ENCODE assay signal across 15 mouse cellular contexts in genomic region chr19:29675562-29676078, GRCm38 (mm10). TPM values are rescaled to one million over a fixed set of nuclear protein-coding genes. Genes with fewer than 3 reads are reported as not detected.
DNase-seq lines count a peak whose midpoint lies in the region; ATAC-seq and TF ChIP-seq lines count a peak whose summit lies in the region.
"Had no signal": no experiment of that assay in that cellular context is flagged by ENCODE, and none has a peak within 500 bp of the region (broad histone marks: within the 10 kb centered on the region; RNA-seq: fewer than 3 reads in every experiment).

No protein-coding gene starts in this region.

- TF ChIP-seq CTCF in MEL (IDR thresholded peaks at IDR 0.05 in 2 of 3, conservative IDR thresholded peaks at IDR 0.05 in 1 of 3; ENCODE audit: control insufficient read depth in 1 of 3, insufficient read depth in 1 of 3, low read depth in 2 of 3, low read length in 3 of 3, poor library complexity in 1 of 3, severe bottlenecking in 1 of 3): no peak

- H3K4me1 ChIP-seq in kidney, embryonic 16.5 days (ENCODE audit: insufficient read depth, low read length): 0 out of 2 replicates have a peak, but pooled peaks cover 3% of the 10 kb centered on the region
- peaks cover 5 to 38% of the 10 kb centered on the region in 2 experiments for H3K4me1 ChIP-seq in MEL (ENCODE audit: control insufficient read depth in 1 of 2, insufficient read depth in 2 of 2, low read length in 2 of 2)
- H3K4me1 ChIP-seq in forebrain, embryonic 13.5 days: no peaks in the 10 kb centered on the region
- H3K4me1 ChIP-seq in hindbrain, embryonic 11.5 days (replicated peaks; ENCODE audit: control insufficient read depth, insufficient read depth, low read length): no peaks in the 10 kb centered on the region
- H3K4me1 ChIP-seq: hindbrain, embryonic 15.5 days; limb, embryonic 15.5 days had no signal

- H3K27ac ChIP-seq in kidney, embryonic 16.5 days (ENCODE audit: low read length): no peak overlapping the region
- H3K27ac ChIP-seq in MEL (ENCODE audit: control insufficient read depth, low read depth, low read length): peak overlapping the region; percentile 11
- no peak overlapping the region for H3K27ac ChIP-seq in forebrain, embryonic 13.5 days
- no peak overlapping the region for H3K27ac ChIP-seq in hindbrain, embryonic 11.5 days (ENCODE audit: low read depth, low read length)
- H3K27ac ChIP-seq: embryonic facial prominence, embryonic 10.5 days; heart, embryonic 15.5 days; hindbrain, embryonic 15.5 days; limb, embryonic 15.5 days had no signal

- 18% methylated on average over 9 of the region's 9 CpGs for WGBS in kidney, embryonic 16.5 days
- 83% methylated on average over 9 of the region's 9 CpGs for WGBS in forebrain, embryonic 13.5 days
- WGBS in hindbrain, embryonic 11.5 days: 65% methylated on average over 9 of the region's 9 CpGs

- no peaks in the 10 kb centered on the region for H3K27me3 ChIP-seq in kidney, embryonic 16.5 days (ENCODE audit: insufficient read depth, low read length)
- H3K27me3 ChIP-seq in MEL (ENCODE audit: control insufficient read depth in 1 of 2, insufficient read depth in 2 of 2, low read length in 2 of 2): no peaks in the 10 kb centered on the region
- H3K27me3 ChIP-seq in forebrain, embryonic 13.5 days: no peaks in the 10 kb centered on the region
- no peaks in the 10 kb centered on the region for H3K27me3 ChIP-seq in hindbrain, embryonic 11.5 days (ENCODE audit: control insufficient read depth, insufficient read depth, low read length)
- H3K27me3 ChIP-seq: hindbrain, embryonic 15.5 days; limb, embryonic 15.5 days had no signal

- no peaks in the 10 kb centered on the region for H3K79me2 ChIP-seq in MEL (ENCODE audit: control insufficient read depth, insufficient read depth, low read length, poor library complexity)

- 0 out of 2 replicates have a peak overlapping the region, but pooled peaks have one; percentile 3 for H3K4me2 ChIP-seq in kidney, embryonic 16.5 days (replicated peaks; ENCODE audit: low read depth, low read length)
- H3K4me2 ChIP-seq in forebrain, embryonic 13.5 days: no peak overlapping the region
- no peak overlapping the region for H3K4me2 ChIP-seq in hindbrain, embryonic 11.5 days (replicated peaks; ENCODE audit: low read depth, low read length)
- H3K4me2 ChIP-seq: heart, embryonic 15.5 days; hindbrain, embryonic 15.5 days; limb, embryonic 15.5 days had no signal

- peak; percentile 77; the same call in 1 of the 2 replicates for ATAC-seq in kidney, embryonic 16.5 days (ENCODE audit: low FRiP score, low TSS enrichment)
- peak; percentile 81 for ATAC-seq in granulocyte monocyte progenitor cell, adult 5-6 weeks (replicated peaks; ENCODE audit: poor library complexity, severe bottlenecking)
- ATAC-seq in monocyte, adult 5-6 weeks (replicated peaks; ENCODE audit: insufficient number of reproducible peaks, low FRiP score, low TSS enrichment, poor library complexity, severe bottlenecking): peak; percentile 72; the same call in 1 of the 2 replicates
- ATAC-seq in forebrain, embryonic 13.5 days: no peak
- ATAC-seq in hindbrain, embryonic 11.5 days (ENCODE audit: low FRiP score): no peak

- H3K9me3 ChIP-seq in kidney, embryonic 16.5 days (ENCODE audit: low read length): no peaks in the 10 kb centered on the region
- no peaks in the 10 kb centered on the region for H3K9me3 ChIP-seq in MEL (replicated peaks; ENCODE audit: insufficient read depth, low read length)
- H3K9me3 ChIP-seq in forebrain, embryonic 13.5 days (replicated peaks): no peaks in the 10 kb centered on the region
- H3K9me3 ChIP-seq in hindbrain, embryonic 11.5 days (ENCODE audit: control insufficient read depth, low read length): no peaks in the 10 kb centered on the region
- H3K9me3 ChIP-seq: embryonic facial prominence, embryonic 10.5 days; heart, embryonic 15.5 days; hindbrain, embryonic 15.5 days; limb, embryonic 15.5 days had no signal

- TF ChIP-seq POLR2A in MEL (IDR thresholded peaks at IDR 0.05; ENCODE audit: control insufficient read depth in 1 of 2, insufficient read depth in 1 of 2, low read depth in 1 of 2, low read length in 2 of 2, poor library complexity in 1 of 2): peak in 1 of 2 experiments; percentile 59; a peak in 2 of 4 replicates

- no peaks in the 10 kb centered on the region for H3K36me3 ChIP-seq in kidney, embryonic 16.5 days (ENCODE audit: insufficient read depth, low read length)
- peaks cover 0 to 28% of the 10 kb centered on the region in 2 experiments; a peak in 2 of 4 replicates for H3K36me3 ChIP-seq in MEL (ENCODE audit: control insufficient read depth in 1 of 2, insufficient read depth in 2 of 2, low read length in 2 of 2)
- H3K36me3 ChIP-seq in forebrain, embryonic 13.5 days (ENCODE audit: poor library complexity, severe bottlenecking): no peaks in the 10 kb centered on the region
- H3K36me3 ChIP-seq in hindbrain, embryonic 11.5 days (ENCODE audit: control insufficient read depth, insufficient read depth, low read length): no peaks in the 10 kb centered on the region
- H3K36me3 ChIP-seq: embryonic facial prominence, embryonic 10.5 days; heart, embryonic 15.5 days; hindbrain, embryonic 15.5 days; limb, embryonic 15.5 days had no signal

- no peak for DNase-seq in kidney, postnatal 25 days
- DNase-seq in MEL (ENCODE audit: low read depth, low spot score): peak; percentile 94
- no peak for DNase-seq in hindbrain, embryonic 11.5 days (ENCODE audit: low spot score)
- no peak for DNase-seq in testis, postnatal 14 days (ENCODE audit: low spot score)
- DNase-seq: cerebellum, adult 8-10 months; heart, adult 11 months; midbrain, embryonic 14.5 days had no signal

- no peak overlapping the region for H3K9ac ChIP-seq in kidney, embryonic 16.5 days (replicated peaks; ENCODE audit: low read length)
- H3K9ac ChIP-seq in MEL (ENCODE audit: control insufficient read depth, low read depth, low read length, poor library complexity, severe bottlenecking): peak overlapping the region; percentile 60
- no peak overlapping the region for H3K9ac ChIP-seq in forebrain, embryonic 13.5 days
- H3K9ac ChIP-seq in hindbrain, embryonic 11.5 days (ENCODE audit: low read depth, low read length): no peak overlapping the region
- H3K9ac ChIP-seq: heart, embryonic 15.5 days; hindbrain, embryonic 15.5 days; limb, embryonic 15.5 days had no signal

- peak; percentile 58 to 89; a peak in 3 of 4 replicates for TF ChIP-seq EP300 in MEL (IDR thresholded peaks at IDR 0.05; ENCODE audit: low read depth in 1 of 2, low read length in 2 of 2)

- no peak overlapping the region for H3K4me3 ChIP-seq in kidney, embryonic 16.5 days (ENCODE audit: low read length)
- H3K4me3 ChIP-seq in MEL (ENCODE audit: control insufficient read depth in 1 of 2, insufficient read depth in 1 of 2, low read depth in 2 of 2, low read length in 2 of 2): peak overlapping the region; percentile 38 to 45
- no peak overlapping the region for H3K4me3 ChIP-seq in forebrain, embryonic 13.5 days
- H3K4me3 ChIP-seq in hindbrain, embryonic 11.5 days (ENCODE audit: low read depth, low read length): no peak overlapping the region
- H3K4me3 ChIP-seq: embryonic facial prominence, embryonic 10.5 days; heart, embryonic 15.5 days; hindbrain, embryonic 15.5 days; limb, embryonic 15.5 days had no signal

- no peak for TF ChIP-seq RAD21 in MEL (IDR thresholded peaks at IDR 0.05; ENCODE audit: low read depth, low read length)

TF ChIP-seq in MEL, 35 proteins besides CTCF, POLR2A, EP300 and RAD21 (continues in another document):
- TF ChIP-seq POLR2AphosphoS2 (IDR thresholded peaks at IDR 0.05; ENCODE audit: low read length) (no peak), RCOR1 (IDR thresholded peaks at IDR 0.05; ENCODE audit: low read depth, low read length) (peak; percentile 84; the same call in 1 of the 2 replicates), TBP (IDR thresholded peaks at IDR 0.05; ENCODE audit: low read depth, low read length) (peak; percentile 85), MYB (IDR thresholded peaks at IDR 0.05; ENCODE audit: low read depth, low read length) (no peak), SMC3 (IDR thresholded peaks at IDR 0.05; ENCODE audit: low read depth, low read length) (peak; percentile 19; the same call in 1 of the 2 replicates), UBTF (IDR thresholded peaks at IDR 0.05; ENCODE audit: borderline replicate concordance, insufficient read depth, low read depth, low read length) (peak; percentile 75; the same call in 1 of the 2 replicates), ZNF384 (IDR thresholded peaks at IDR 0.05; ENCODE audit: low read depth, low read length) (no peak), KAT2A (conservative IDR thresholded peaks at IDR 0.05; ENCODE audit: low read depth, low read length) (no peak), CHD1 (IDR thresholded peaks at IDR 0.05; ENCODE audit: low read depth, low read length) (no peak), MXI1 (IDR thresholded peaks at IDR 0.05; ENCODE audit: low read depth, low read length) (peak; percentile 73), HCFC1 (IDR thresholded peaks at IDR 0.05; ENCODE audit: low read depth, low read length) (peak; percentile 65), ELF1 (IDR thresholded peaks at IDR 0.05; ENCODE audit: low read depth, low read length) (peak; percentile 97)

RNA-seq across cellular contexts. Expression of gene Mlana, which starts 22.0 kb away (rescaled TPM):
- polyA plus RNA-seq in kidney, embryonic 16.5 days (2015; fragmentation: Nextera tagmentation; extraction: Ambion mirVana): not detected in 2 replicates
- 0.27 and 0.69 TPM in 2 replicates for total RNA-seq in MEL (2012; rRNA removed)
- polyA plus RNA-seq in MEL (2012; ENCODE audit: insufficient read depth in 1 of 2, insufficient read length in 2 of 2, low read depth in 1 of 2, low replicate concordance in 2 of 2, missing spikeins in 1 of 2): under 1 TPM in 1 of 2 experiments, not detected in 1; 0.78 TPM
- total RNA-seq in granulocyte monocyte progenitor cell, adult 5-6 weeks (2014; fragmentation: Nextera tagmentation): not detected in 2 replicates
- not detected in 2 replicates for total RNA-seq in granulocyte monocyte progenitor cell, adult 5-6 weeks (2017)
- total RNA-seq in monocyte, adult 5-6 weeks (2017): not detected in 3 replicates
- polyA plus RNA-seq in forebrain, embryonic 13.5 days (2015; fragmentation: Nextera tagmentation; extraction: Ambion mirVana): not detected in 2 replicates
- polyA plus RNA-seq in hindbrain, embryonic 11.5 days (2014; fragmentation: Nextera tagmentation; extraction: Ambion mirVana): 0.19 and 0.33 TPM in 2 replicates
- polyA plus RNA-seq: hindbrain, embryonic 15.5 days; midbrain, embryonic 14.5 days had no signal

RNA-seq across cellular contexts. Expression of gene Ermp1, which starts 27.4 kb away (rescaled TPM):
- 24.8 and 25.1 TPM in 2 replicates for polyA plus RNA-seq in kidney, embryonic 16.5 days (2015; fragmentation: Nextera tagmentation; extraction: Ambion mirVana)
- 62.3 and 68.4 TPM in 2 replicates for total RNA-seq in MEL (2012; rRNA removed)
- 100 to 1,000 TPM in 1 of 2 experiments, 10 to 100 TPM in 1; 82.0 to 167 TPM for polyA plus RNA-seq in MEL (2012; ENCODE audit: insufficient read depth in 1 of 2, insufficient read length in 2 of 2, low read depth in 1 of 2, low replicate concordance in 2 of 2, missing spikeins in 1 of 2)
- 27.7 and 39.2 TPM in 2 replicates for total RNA-seq in granulocyte monocyte progenitor cell, adult 5-6 weeks (2014; fragmentation: Nextera tagmentation)
- 52.7 and 61.3 TPM in 2 replicates for total RNA-seq in granulocyte monocyte progenitor cell, adult 5-6 weeks (2017)
- total RNA-seq in monocyte, adult 5-6 weeks (2017): 20.6 to 41.9 TPM (median 30.2 TPM) in 3 replicates
- polyA plus RNA-seq in forebrain, embryonic 13.5 days (2015; fragmentation: Nextera tagmentation; extraction: Ambion mirVana): 6.1 and 6.3 TPM in 2 replicates
- 10.9 and 14.1 TPM in 2 replicates for polyA plus RNA-seq in hindbrain, embryonic 11.5 days (2014; fragmentation: Nextera tagmentation; extraction: Ambion mirVana)

Comparison
In these comparisons a context has a peak if more than half of its experiments do, and no peak if none do; other contexts are left out.
1. ATAC-seq: peak in kidney, embryonic 16.5 days (single experiment), granulocyte monocyte progenitor cell, adult 5-6 weeks (single experiment) and monocyte, adult 5-6 weeks (single experiment); none in forebrain, embryonic 13.5 days (single experiment) and hindbrain, embryonic 11.5 days (single experiment).
2. H3K4me3 ChIP-seq: peak in MEL (2 of 2); none in kidney, embryonic 16.5 days (single experiment), forebrain, embryonic 13.5 days (single experiment) and hindbrain, embryonic 11.5 days (single experiment).